ENCODE assay signal across 19 mouse cellular contexts in the genomic region with DNA sequence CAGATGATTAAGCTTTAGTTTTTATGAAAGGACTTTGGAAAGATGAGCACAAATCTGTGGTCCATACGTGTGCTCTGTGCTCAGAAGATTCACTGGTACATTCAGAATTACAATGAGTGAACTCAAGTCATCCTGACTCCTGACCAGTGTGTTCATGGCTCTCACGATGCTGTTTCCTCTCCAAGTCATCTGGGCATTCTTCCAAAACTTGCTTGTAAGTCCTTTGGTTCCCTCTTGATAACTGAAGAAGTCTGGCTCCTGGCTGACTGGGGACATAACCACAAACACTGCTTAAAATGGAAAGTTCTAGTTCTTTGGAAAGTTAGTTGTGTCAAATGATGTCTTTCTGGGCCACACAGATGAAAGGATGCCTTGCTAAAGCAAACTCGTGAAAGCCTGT. TPM values are rescaled to one million over a fixed set of nuclear protein-coding genes. Genes with fewer than 3 reads are reported as not detected.
A peak's percentile ranks its signal among the peaks of the same experiment; 100 is the strongest.
DNase-seq lines count a peak whose midpoint lies in the region; ATAC-seq and TF ChIP-seq lines count a peak whose summit lies in the region.
"Had no signal": no experiment of that assay in that cellular context is flagged by ENCODE, and none has a peak within 500 bp of the region (broad histone marks: within the 10 kb centered on the region; RNA-seq: fewer than 3 reads in every experiment).

No protein-coding gene starts in this region.

- H3K27ac ChIP-seq in heart, embryonic 10.5 days: no peak overlapping the region
- peak overlapping the region; percentile 51 for H3K27ac ChIP-seq in heart, embryonic 16.5 days (ENCODE audit: low read length)
- no peak overlapping the region for H3K27ac ChIP-seq in gastrocnemius, adult 2 months
- H3K27ac ChIP-seq in hindbrain, embryonic 10.5 days: no peak overlapping the region
- H3K27ac ChIP-seq: embryonic facial prominence, embryonic 12.5 days; heart, adult 2 months; limb, embryonic 13.5 days; liver, embryonic 14.5 days had no signal

- H3K27me3 ChIP-seq in heart, embryonic 10.5 days (ENCODE audit: insufficient read depth, poor library complexity, severe bottlenecking): no peaks in the 10 kb centered on the region
- no peaks in the 10 kb centered on the region for H3K27me3 ChIP-seq in heart, embryonic 16.5 days (ENCODE audit: control insufficient read depth, insufficient read depth, low read length)
- no peaks in the 10 kb centered on the region for H3K27me3 ChIP-seq in hindbrain, embryonic 10.5 days (ENCODE audit: insufficient read depth, poor library complexity, severe bottlenecking)
- H3K27me3 ChIP-seq: embryonic facial prominence, embryonic 12.5 days; limb, embryonic 13.5 days had no signal

- no peak overlapping the region for H3K4me2 ChIP-seq in heart, embryonic 16.5 days (ENCODE audit: low read depth, low read length)
- H3K4me2 ChIP-seq: embryonic facial prominence, embryonic 12.5 days; limb, embryonic 13.5 days had no signal

- H3K4me3 ChIP-seq in heart, embryonic 10.5 days: no peak overlapping the region
- H3K4me3 ChIP-seq in heart, embryonic 16.5 days (ENCODE audit: low read length): no peak overlapping the region
- no peak overlapping the region for H3K4me3 ChIP-seq in gastrocnemius, adult 2 months
- no peak overlapping the region for H3K4me3 ChIP-seq in hindbrain, embryonic 10.5 days
- H3K4me3 ChIP-seq: embryonic facial prominence, embryonic 12.5 days; heart, adult 2 months; limb, embryonic 13.5 days had no signal

- ATAC-seq in heart, embryonic 16.5 days (replicated peaks; ENCODE audit: extremely low read depth, insufficient read depth, low FRiP score): peak; percentile 73
- ATAC-seq: forebrain, postnatal 0 days had no signal

- no peaks in the 10 kb centered on the region for H3K9me3 ChIP-seq in heart, embryonic 10.5 days
- H3K9me3 ChIP-seq in heart, embryonic 16.5 days (replicated peaks; ENCODE audit: control insufficient read depth, low read length): no peaks in the 10 kb centered on the region
- no peaks in the 10 kb centered on the region for H3K9me3 ChIP-seq in hindbrain, embryonic 10.5 days
- H3K9me3 ChIP-seq: embryonic facial prominence, embryonic 12.5 days; limb, embryonic 13.5 days had no signal

- TF ChIP-seq CTCF in gastrocnemius, adult 2 months (IDR thresholded peaks at IDR 0.05): no peak

- peak; percentile 58 to 62 for DNase-seq in heart, adult 18-20 months
- no peak for DNase-seq in heart, embryonic 10.5 days (ENCODE audit: low spot score)
- DNase-seq in brain, adult 2 months (ENCODE audit: low read depth, low spot score): peak; percentile 22
- peak; percentile 2 for DNase-seq in lung, postnatal 25 days (ENCODE audit: low spot score)
- no peak for DNase-seq in gastrocnemius, adult 2 months
- DNase-seq in hindbrain, embryonic 10.5 days (ENCODE audit: low spot score): no peak
- DNase-seq: forebrain, postnatal 0 days; kidney, adult 2 months; kidney, postnatal 4 days; midbrain, embryonic 14.5 days; right cerebral cortex, postnatal 4 days had no signal

- no peaks in the 10 kb centered on the region for H3K4me1 ChIP-seq in heart, embryonic 10.5 days
- peaks cover 7% of the 10 kb centered on the region; the same call in 1 of the 2 replicates for H3K4me1 ChIP-seq in heart, embryonic 16.5 days (ENCODE audit: control insufficient read depth, insufficient read depth, low read length)
- H3K4me1 ChIP-seq in hindbrain, embryonic 10.5 days (replicated peaks): no peaks in the 10 kb centered on the region
- H3K4me1 ChIP-seq: embryonic facial prominence, embryonic 12.5 days; limb, embryonic 13.5 days had no signal

- intact Hi-C loops in gastrocnemius, adult 2 months (cut with DNase I): no loop called here

- H3K9ac ChIP-seq in heart, embryonic 16.5 days (ENCODE audit: low read length): no peak overlapping the region
- H3K9ac ChIP-seq: embryonic facial prominence, embryonic 12.5 days; forebrain, postnatal 0 days; limb, embryonic 13.5 days; liver, embryonic 14.5 days had no signal

- 46% methylated on average over 3 of the region's 3 CpGs for WGBS in heart, embryonic 10.5 days
- 13% methylated on average over 3 of the region's 3 CpGs for WGBS in heart, embryonic 16.5 days
- 85% methylated on average over 3 of the region's 3 CpGs for WGBS in hindbrain, embryonic 10.5 days

- no peaks in the 10 kb centered on the region for H3K36me3 ChIP-seq in heart, embryonic 10.5 days
- H3K36me3 ChIP-seq in heart, embryonic 16.5 days (ENCODE audit: control insufficient read depth, insufficient read depth): no peaks in the 10 kb centered on the region
- no peaks in the 10 kb centered on the region for H3K36me3 ChIP-seq in hindbrain, embryonic 10.5 days
- H3K36me3 ChIP-seq: embryonic facial prominence, embryonic 12.5 days; limb, embryonic 13.5 days had no signal

RNA-seq across cellular contexts. Expression of gene Rims1, which starts 57.2 kb away (rescaled TPM):
- under 1 TPM; 0.35 to 0.39 TPM for total RNA-seq in heart, adult 18-20 months (2021)
- polyA plus RNA-seq in heart, embryonic 10.5 days (2016; fragmentation: Nextera tagmentation; extraction: Ambion mirVana): 0.92 and 1.2 TPM in 2 replicates
- 1.2 TPM in 2 replicates for polyA plus RNA-seq in heart, embryonic 16.5 days (2015; fragmentation: Nextera tagmentation; extraction: Ambion mirVana)
- under 1 TPM in 1 of 2 experiments, not detected in 1; 0.25 TPM for total RNA-seq in gastrocnemius, adult 2 months (2021)
- polyA plus RNA-seq in hindbrain, embryonic 10.5 days (2016; fragmentation: Nextera tagmentation; extraction: Ambion mirVana): 0.95 and 2.6 TPM in 2 replicates
- total RNA-seq: common myeloid progenitor, adult 5-6 weeks; megakaryocyte progenitor cell, adult 5-6 weeks had no signal
- polyA plus RNA-seq: C2C12 had no signal

Comparison
In these comparisons a context has a peak if more than half of its experiments do, and no peak if none do; other contexts are left out.
1. DNase-seq: peak in heart, adult 18-20 months (2 of 2), brain, adult 2 months (single experiment) and lung, postnatal 25 days (single experiment); none in heart, embryonic 10.5 days (single experiment), gastrocnemius, adult 2 months (single experiment) and hindbrain, embryonic 10.5 days (single experiment).